Mouse (Mus musculus) layer of hippocampus, postnatal 36 days (tissue): Measurements from ENCODE around the gene Hipk2. TPM values are rescaled to one million over a fixed set of nuclear protein-coding genes. Genes with fewer than 3 reads are reported as not detected.

Experiments
- DNase-seq, 2 experiments: peaks; one replicate each; pipeline ENCODE4 v3.0.0; 2022
- total RNA-seq, 2 experiments: library from RNA; stranded (reverse); gene quantifications; 2 replicates each; pipeline ENCODE4 v1.2.3; 2021

Hipk2 gene
- total RNA-seq, 2 experiments from 2014 or later, result 52.7 to 64.1 TPM

GRCm38 (mm10) chr6:38901636-38902035 is 25.7 kb upstream of the Hipk2 start:
- no peak for DNase-seq

DNA sequence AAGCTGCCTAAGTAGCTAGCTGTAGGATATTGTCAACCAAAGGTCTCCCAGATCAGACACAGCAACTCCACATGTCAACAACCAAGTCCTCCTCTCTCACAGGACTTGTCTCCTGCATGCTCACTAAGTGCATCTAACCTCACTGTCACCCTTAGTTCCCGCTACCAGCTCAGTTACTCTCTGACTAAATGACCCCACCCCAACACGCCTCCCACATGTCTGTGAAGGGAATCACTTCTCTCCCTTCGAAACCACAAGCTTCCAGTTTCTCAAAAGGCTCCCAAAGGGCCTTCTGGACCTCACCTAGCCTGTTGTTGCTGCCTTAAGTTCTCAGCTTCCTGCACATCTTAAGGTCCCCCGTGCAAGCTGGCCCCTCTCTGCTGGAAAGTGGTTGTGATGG is 25.2 kb upstream of the Hipk2 start:
- no peak for DNase-seq

GRCm38 (mm10) chr6:38900479-38901126 is 24.6 kb upstream of the Hipk2 start:
- no peak for DNase-seq

DNA sequence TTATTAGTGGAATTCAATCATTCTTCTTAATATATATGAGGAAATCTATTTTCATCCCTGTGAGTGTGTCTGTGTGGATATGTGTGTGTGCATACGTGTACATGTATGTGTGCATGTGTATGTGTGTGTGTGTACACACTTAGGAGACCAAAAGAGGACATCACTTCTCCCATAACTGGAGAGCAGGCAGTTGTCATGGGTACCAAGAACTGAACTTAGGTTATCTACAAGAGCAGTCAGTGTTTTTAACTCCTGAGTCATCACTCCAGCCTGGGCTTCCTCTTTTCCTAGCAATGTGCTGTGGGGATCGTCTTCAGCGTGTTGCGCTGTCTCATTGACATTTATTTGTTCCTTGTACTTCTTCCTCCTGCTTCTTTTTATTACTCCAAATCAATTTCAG is 24.1 kb upstream of the Hipk2 start:
- DNase-seq, result no peak

DNA sequence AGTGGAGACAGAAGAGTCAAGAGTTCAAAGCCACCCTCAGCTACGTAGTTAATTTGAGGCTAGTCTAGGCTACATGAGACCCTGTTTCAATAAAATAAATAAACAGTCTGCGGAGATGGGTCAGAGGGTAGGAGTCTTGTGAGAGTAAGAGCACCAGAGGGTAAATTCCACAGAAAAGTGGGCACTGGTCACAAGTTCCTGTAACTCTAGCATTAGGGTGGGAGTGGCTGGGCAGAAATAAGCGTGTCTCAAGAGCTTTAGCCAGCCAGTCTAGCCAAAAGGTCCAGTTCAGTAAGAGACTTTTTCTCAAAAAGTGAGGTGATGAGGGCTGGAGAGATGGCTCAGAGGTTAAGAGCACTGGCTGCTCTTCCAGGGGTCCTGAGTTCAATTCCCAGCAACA is 17.6 kb upstream of the Hipk2 start:
- no peak for DNase-seq

GRCm38 (mm10) chr6:38892017-38892416 is 16.1 kb upstream of the Hipk2 start:
- no peak for DNase-seq

DNA sequence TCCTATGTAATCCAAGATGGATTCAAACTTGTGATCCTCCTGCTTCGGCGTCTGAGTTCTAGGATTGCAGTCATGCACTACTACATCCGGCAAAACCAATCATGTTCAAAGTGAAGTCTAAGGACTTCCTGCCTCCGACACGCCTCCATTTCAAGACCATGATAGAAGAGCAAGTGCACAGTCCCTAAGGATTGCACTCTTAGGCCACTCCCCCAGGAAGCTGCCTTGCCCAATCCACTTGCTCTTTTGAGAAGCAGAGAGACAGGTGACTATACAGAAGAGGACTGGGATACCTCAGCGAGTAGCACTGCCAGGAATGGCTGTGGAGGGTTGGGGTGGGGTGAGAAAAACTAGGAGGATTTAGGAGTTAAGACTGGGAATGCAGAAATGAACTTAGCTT is 13.2 kb upstream of the Hipk2 start:
- DNase-seq, result no peak

DNA sequence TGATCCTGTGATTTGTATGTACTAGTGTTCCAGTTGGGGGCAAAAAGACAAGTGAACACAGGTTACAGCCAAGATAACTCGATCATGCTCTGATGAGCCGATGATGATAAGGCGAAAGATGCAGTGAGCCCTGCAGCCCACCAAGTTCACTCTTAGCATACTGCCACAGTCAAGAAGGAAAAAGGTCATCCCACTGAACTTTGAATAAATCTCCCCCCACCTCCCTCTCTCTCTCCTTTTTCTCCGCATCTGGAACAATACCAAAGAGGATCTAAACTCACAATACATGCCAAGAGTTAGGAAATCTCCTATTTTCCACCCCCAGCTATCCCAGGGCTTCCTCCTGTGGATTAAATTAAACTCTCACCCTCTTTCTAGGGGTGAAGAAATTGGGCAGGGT is 11.5 kb upstream of the Hipk2 start:
- no peak for DNase-seq

DNA sequence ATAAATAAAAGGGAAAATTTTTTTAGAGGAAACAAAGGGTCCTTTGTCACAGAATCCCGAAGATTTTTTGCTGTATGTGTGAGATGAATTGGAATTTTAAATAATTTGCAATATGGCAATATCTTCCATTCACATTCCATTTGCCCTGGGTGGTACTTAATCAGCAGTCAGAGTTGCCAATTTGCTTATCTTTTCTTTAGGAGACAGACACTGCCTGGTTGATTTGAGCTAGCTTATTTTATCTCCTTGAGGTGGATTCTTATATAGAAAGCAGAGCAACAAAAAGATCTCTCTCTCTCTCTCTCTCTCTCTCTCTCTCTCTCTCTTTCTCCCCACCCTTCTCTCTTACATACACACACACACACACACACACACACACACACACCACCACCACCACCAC is 9.2 kb upstream of the Hipk2 start:
- no peak for DNase-seq

DNA sequence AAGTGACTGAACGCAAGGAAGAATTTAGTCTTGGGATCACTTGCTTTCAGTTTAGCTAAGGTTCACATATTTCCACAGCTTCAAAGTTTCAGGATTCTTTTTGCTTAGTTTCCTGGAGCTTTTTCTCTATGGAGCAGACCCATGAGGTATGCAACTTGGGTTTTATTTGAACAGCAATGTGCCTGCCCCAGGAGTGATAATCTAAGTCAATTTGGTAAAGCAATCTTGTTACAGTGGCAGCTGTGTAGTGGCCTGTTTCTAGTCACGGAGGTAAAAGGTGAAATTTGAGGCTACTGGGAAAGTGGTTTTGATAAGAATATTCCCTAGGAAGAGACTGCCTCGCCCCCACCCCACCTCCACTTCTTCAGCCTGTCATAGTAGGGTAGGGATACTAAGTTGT is 8.5 kb upstream of the Hipk2 start:
- no peak for DNase-seq

- peak; percentile 18 to 30 for DNase-seq
These were observed 6.8 kb upstream of the Hipk2 start for GRCm38 (mm10) chr6:38882728-38883171.

GRCm38 (mm10) chr6:38881975-38882374 is 6.0 kb upstream of the Hipk2 start:
- DNase-seq, result no peak

GRCm38 (mm10) chr6:38881468-38881867 is 5.5 kb upstream of the Hipk2 start:
- no peak for DNase-seq

GRCm38 (mm10) chr6:38877674-38878073 is 1.7 kb upstream of the Hipk2 start:
- DNase-seq, result no peak

DNA sequence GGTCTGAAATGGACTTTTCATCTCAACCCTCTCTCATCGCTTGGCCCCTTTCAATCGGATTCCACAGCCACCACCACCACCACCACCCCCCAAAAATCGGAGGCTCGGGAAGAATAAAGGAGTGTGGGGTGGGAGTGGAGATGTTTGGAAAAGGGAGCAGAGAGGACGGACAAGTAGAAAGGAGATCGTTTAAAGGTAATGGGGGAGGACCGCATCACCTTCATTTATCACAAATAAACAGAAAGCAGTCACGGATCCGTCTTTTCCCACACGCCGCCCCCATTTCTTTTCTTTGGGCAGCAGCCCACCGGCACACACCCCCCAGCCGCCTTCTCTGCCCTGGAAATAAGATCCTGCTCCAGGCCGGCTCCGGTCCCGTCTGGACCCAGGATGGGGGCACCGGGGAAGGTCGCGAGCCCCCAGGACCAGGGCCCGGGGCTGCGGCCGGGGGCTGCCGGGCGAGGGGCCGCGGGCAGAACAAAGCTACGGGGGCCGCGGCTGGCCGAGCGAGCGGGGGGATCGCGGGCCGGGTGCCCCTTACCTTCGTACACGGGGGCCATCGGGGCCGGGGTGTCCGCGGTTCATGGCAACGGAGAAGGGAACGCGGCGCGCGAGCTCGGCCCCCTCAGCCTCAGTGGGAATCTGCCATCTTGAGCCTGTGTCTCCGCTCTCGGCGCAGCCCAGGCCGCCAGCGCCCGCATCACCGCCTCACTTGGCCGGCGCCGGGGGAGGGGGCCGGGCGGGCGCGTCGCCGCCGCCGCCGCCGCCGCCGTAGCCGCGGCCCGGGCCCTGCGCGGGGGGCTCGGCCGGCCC is 501 bp downstream of the Hipk2 start, which contains the start of gene Tbxas1:
Tbxas1 (plus strand) TSS at position 147 of the 813 bp plus-strand sequence.
- peak; percentile 26 to 44 for DNase-seq

DNA sequence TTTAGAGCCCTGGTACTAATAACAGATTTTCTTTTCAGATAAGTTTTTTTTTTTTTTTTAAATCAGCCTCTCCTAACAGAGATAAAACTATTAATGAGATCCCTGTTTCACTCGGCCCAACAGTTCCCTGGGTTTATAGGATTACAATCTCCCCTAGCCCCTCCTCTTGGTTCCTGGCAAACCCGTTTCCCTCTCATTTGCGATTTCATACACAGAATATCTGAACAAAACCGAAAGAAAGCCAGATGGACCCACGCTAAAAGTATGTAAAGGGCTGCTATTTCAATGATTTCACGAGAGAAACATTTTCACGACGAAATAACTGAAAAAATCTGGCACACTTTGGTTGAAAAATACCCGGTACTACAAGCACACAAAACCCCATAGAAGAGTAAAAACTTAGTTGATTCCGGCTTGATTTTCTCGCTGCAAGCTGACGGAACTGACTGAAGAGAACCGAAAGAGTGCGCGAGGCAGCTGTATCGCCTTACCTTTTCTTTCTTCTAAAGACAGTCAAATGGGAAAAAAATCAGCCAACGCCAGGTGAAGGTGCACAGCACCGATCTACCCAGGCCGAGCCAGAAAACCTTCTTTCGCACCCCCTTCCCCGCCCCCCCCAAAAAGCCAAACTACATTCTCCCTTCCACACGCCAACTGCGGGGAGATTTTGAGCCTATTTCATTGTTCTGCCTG is 1.3 kb downstream of the Hipk2 start:
- no peak for DNase-seq

DNA sequence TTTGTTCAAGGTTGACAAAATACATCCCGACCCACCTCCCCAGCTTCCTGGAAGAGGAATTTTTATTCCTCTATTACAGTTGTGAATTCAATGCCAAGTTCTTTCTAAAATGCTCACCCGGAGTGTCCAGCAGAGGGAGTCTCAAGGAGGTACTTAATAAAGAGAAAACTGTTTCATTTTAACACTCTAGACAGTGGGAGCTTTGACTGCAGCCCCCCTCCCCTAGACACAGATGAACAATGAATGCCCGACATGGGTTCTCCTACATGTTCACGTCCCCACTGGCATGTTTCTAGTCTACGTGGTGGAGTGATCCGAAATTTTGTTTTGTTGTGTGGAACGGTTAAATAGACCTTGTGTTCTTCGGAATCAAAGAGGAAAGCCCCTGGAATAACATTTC is 1.9 kb downstream of the Hipk2 start:
- peak; percentile 42 to 49 for DNase-seq

- DNase-seq, result no peak
These were observed 2.6 kb downstream of the Hipk2 start for GRCm38 (mm10) chr6:38873316-38873715.

GRCm38 (mm10) chr6:38871051-38871450 is 4.9 kb downstream of the Hipk2 start:
- no peak for DNase-seq

DNA sequence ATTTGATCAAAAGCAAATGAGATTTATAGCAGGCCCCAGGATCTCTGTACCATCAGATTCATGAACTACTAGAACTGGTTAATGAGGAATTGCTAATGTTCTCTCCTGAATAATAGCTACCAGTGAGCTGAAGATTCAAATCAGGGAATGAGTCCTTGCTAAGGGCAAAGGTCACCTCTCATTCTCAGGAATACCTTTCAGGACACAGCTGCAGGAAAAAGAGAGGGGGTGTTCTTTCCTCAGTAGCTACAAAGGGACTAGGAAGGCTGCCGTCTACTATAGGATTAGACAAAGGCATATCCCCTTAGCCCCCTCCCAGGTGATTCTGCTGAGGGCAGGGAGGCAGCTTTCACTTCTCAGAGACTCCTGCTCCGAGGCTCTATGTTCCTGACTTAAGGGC is 5.9 kb downstream of the Hipk2 start:
- DNase-seq, result no peak

DNA sequence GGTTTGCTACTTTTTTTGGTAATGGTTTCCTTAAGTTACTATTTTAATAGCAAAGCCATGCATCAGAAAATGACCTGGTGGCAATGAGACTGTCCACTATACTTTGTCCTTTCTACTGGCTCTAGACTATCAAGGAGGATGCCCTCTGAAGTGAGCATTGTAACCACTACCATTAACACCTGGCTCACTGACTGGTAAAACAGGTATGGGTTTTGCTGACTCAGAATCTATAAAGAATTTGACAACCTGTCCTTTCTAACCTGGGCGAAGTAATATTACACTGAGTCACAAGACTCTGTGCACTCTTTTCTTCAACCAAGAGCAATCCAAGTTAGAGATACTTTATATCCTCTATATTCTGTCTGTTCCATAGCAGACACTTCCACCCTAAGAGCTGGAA is 7.0 kb downstream of the Hipk2 start:
- no peak for DNase-seq

DNA sequence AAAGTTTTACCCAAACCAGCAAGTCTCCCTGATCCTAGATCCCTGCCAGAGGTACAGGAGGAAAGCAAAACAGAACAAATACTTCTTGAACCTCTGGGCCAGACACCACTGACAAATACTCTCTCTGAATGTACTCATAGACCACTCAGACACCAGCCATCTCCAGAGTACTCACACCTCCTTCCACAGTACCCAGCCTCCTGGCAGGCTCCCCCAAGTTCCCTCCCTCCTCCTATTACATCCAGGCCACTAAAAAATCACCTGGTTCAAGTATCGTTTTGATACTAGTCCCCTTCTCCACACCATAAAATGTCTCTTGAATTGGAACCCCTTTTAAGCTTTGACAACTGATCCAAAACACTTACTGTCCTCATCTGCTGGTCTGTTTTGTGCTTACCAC is 8.7 kb downstream of the Hipk2 start:
- DNase-seq, result no peak

DNA sequence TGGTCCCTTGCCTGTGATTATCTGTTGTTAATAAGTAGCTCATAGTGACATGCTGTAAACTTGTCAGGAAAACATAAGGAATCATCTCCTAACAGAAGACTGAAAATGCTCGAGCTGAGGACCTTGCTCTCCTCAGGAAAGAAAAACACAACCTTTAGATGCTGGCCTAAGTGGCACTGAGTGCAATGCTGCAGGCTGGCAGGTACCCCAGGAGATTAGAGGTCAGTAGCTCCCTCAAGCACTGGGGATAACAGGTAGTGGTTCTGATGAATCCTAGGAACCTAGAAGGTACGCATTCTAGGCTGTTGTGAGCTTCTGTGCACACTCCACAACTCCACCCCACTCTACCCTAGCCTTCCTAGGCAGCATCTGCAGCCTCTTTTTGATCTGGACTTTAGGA is 9.2 kb downstream of the Hipk2 start:
- no peak for DNase-seq
